Mouse (Mus musculus): ENCODE measurements around the gene Morn3. TPM values are rescaled to one million over a fixed set of nuclear protein-coding genes. Genes with fewer than 3 reads are reported as not detected.

Morn3 gene
- polyA plus RNA-seq, 1 experiment from 2014 or later, result not detected

DNA sequence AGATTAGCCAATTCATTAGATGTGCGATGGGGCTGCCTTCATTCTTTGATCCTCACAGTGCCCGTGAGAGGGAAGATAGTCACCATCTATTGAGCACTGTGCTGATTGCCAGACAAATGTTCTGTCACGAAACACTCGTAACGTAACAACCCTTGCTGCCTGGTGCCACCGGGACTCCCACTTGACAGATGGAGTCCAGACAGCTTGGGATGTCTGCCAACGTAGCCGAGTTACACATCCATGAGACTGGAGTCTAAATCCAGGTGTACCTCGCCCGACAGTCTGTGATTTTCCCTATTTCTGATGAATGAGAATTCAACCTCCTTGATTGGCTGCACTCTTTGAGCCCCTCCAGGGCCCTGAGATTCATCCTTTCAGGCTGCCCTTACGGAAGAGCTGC, 36.9 kb downstream of the Morn3 start:
- Histone ChIP-seq H3K36me3 (ENCODE audit: control insufficient read depth, insufficient read depth, low read length) (no peaks in the 10 kb centered on the region), H3K9me3 (ENCODE audit: control insufficient read depth, low read length) (no peaks in the 10 kb centered on the region), H3K9ac (ENCODE audit: low read length) (no peak overlapping the region), H3K4me2 (no peak overlapping the region), H3K27ac (ENCODE audit: low read depth, low read length) (no peak overlapping the region), H3K4me3 (ENCODE audit: low read depth, low read length) (no peak overlapping the region), H3K4me1 (ENCODE audit: control insufficient read depth, insufficient read depth, low read length) (peaks cover 3% of the 10 kb centered on the region), H3K27me3 (ENCODE audit: control insufficient read depth, insufficient read depth, low read length) (no peaks in the 10 kb centered on the region)
- DNase-seq (ENCODE audit: low spot score, missing footprints), result no peak
- no peak for ATAC-seq (ENCODE audit: low FRiP score)
- WGBS, result 90% methylated on average over 11 of the region's 11 CpGs

DNA sequence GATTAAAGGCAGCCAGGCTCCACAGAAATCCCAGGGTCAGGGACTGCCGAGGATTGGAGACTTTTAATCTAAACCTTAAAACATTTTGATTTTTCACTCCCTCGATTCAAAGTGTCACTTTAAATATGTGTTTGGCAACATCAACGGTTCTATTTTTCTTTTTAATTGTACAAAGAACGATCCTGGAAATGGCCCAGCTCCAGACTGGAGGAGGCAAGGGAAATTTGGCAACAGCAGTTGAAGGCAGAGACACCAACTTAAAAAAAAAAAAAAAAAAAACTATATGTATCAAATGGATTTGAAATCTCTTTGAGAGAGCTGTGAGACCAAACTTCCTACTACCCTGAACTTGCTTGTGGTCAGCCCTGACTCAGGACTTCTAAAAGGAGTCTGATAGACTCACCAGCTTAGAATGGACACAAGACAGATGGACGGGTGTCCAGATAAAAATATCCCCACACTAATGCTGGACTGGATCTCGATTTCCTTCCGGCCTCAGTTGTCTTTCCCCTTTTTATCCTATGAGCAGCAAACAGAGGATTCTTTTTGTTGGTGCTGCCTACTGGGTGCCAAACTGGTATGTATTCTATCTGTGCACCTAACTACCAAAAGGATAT, 37.8 kb downstream of the Morn3 start:
- Histone ChIP-seq H3K9ac (ENCODE audit: low read length) (no peak overlapping the region), H3K4me2 (no peak overlapping the region), H3K27ac (ENCODE audit: low read depth, low read length) (no peak overlapping the region), H3K27me3 (ENCODE audit: control insufficient read depth, insufficient read depth, low read length) (no peaks in the 10 kb centered on the region), H3K4me1 (ENCODE audit: control insufficient read depth, insufficient read depth, low read length) (no peaks in the 10 kb centered on the region), H3K36me3 (ENCODE audit: control insufficient read depth, insufficient read depth, low read length) (no peaks in the 10 kb centered on the region), H3K9me3 (ENCODE audit: control insufficient read depth, low read length) (no peaks in the 10 kb centered on the region), H3K4me3 (ENCODE audit: low read depth, low read length) (no peak overlapping the region)
- WGBS, result 80% methylated on average over 7 of the region's 7 CpGs
- DNase-seq (ENCODE audit: low spot score, missing footprints), result no peak
- ATAC-seq (ENCODE audit: low FRiP score), result no peak

- no peaks in the 10 kb centered on the region for H3K36me3 ChIP-seq (ENCODE audit: control insufficient read depth, insufficient read depth, low read length)
- no peak overlapping the region for H3K9ac ChIP-seq (ENCODE audit: low read length)
- 67% methylated on average over 19 of the region's 19 CpGs for whole genome bisulfite sequencing
- H3K27ac ChIP-seq (ENCODE audit: low read depth, low read length), result no peak overlapping the region
- H3K27me3 ChIP-seq (ENCODE audit: control insufficient read depth, insufficient read depth, low read length), result no peaks in the 10 kb centered on the region
- DNase-seq (ENCODE audit: low spot score, missing footprints), result no peak
- H3K4me2 ChIP-seq, result no peak overlapping the region
- H3K9me3 ChIP-seq (ENCODE audit: control insufficient read depth, low read length), result no peaks in the 10 kb centered on the region
- no peak overlapping the region for H3K4me3 ChIP-seq (ENCODE audit: low read depth, low read length)
- peaks cover 4% of the 10 kb centered on the region; the same call in 1 of the 2 replicates for H3K4me1 ChIP-seq (ENCODE audit: control insufficient read depth, insufficient read depth, low read length)
- no peak for ATAC-seq (ENCODE audit: low FRiP score)
These were observed 40.9 kb downstream of the Morn3 start for GRCm38 (mm10) chr5:123005716-123006592.

DNA sequence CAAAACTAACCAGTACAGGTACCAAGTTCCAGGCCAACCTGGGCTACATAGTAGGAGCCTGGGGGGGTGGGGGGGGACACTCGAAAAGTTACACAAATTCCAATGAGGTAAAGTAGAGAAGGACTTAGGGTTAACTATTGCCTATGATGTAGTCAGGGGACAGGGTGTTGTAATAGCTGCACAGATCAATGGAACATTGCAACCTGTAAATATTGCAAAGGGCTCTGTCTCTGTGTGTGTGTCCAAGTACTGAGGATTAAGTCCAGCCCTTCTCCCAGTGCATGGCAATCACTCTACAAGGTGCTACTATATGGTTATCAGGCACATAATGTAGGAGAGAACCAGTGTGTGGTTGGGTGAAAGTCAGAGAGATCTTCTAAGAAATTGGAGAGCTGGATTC, 45.9 kb downstream of the Morn3 start:
- H3K4me3 ChIP-seq (ENCODE audit: low read depth, low read length), result no peak overlapping the region
- no peak overlapping the region for H3K9ac ChIP-seq (ENCODE audit: low read length)
- ATAC-seq (ENCODE audit: low FRiP score), result no peak
- H3K4me2 ChIP-seq, result no peak overlapping the region
- H3K36me3 ChIP-seq (ENCODE audit: control insufficient read depth, insufficient read depth, low read length), result no peaks in the 10 kb centered on the region
- H3K4me1 ChIP-seq (ENCODE audit: control insufficient read depth, insufficient read depth, low read length), result peaks cover 4% of the 10 kb centered on the region; the same call in 1 of the 2 replicates
- H3K9me3 ChIP-seq (ENCODE audit: control insufficient read depth, low read length), result no peaks in the 10 kb centered on the region
- H3K27me3 ChIP-seq (ENCODE audit: control insufficient read depth, insufficient read depth, low read length), result no peaks in the 10 kb centered on the region
- DNase-seq (ENCODE audit: low spot score, missing footprints), result no peak
- no peak overlapping the region for H3K27ac ChIP-seq (ENCODE audit: low read depth, low read length)
- WGBS, result 60% methylated on average over 1 of the region's 1 CpGs

- Histone ChIP-seq H3K4me3 (ENCODE audit: low read depth, low read length) (no peak overlapping the region), H3K4me2 (no peak overlapping the region), H3K36me3 (ENCODE audit: control insufficient read depth, insufficient read depth, low read length) (no peaks in the 10 kb centered on the region), H3K9me3 (ENCODE audit: control insufficient read depth, low read length) (no peaks in the 10 kb centered on the region), H3K9ac (ENCODE audit: low read length) (no peak overlapping the region), H3K27me3 (ENCODE audit: control insufficient read depth, insufficient read depth, low read length) (no peaks in the 10 kb centered on the region), H3K4me1 (ENCODE audit: control insufficient read depth, insufficient read depth, low read length) (peaks cover 5% of the 10 kb centered on the region), H3K27ac (ENCODE audit: low read depth, low read length) (no peak overlapping the region)
- no peak for DNase-seq (ENCODE audit: low spot score, missing footprints)
- no peak for ATAC-seq (ENCODE audit: low FRiP score)
- WGBS, result 93% methylated on average over 18 of the region's 18 CpGs
These were observed 49.3 kb downstream of the Morn3 start for GRCm38 (mm10) chr5:122997205-122998204.

GRCm38 (mm10) chr5:122994910-122995309, 51.9 kb downstream of the Morn3 start:
- H3K27me3 ChIP-seq (ENCODE audit: control insufficient read depth, insufficient read depth, low read length), result no peaks in the 10 kb centered on the region
- H3K4me2 ChIP-seq, result 0 out of 2 replicates have a peak overlapping the region, but pooled peaks have one; percentile 3
- H3K4me1 ChIP-seq (ENCODE audit: control insufficient read depth, insufficient read depth, low read length), result peaks cover 23% of the 10 kb centered on the region
- no peaks in the 10 kb centered on the region for H3K36me3 ChIP-seq (ENCODE audit: control insufficient read depth, insufficient read depth, low read length)
- H3K4me3 ChIP-seq (ENCODE audit: low read depth, low read length), result no peak overlapping the region
- no peak overlapping the region for H3K9ac ChIP-seq (ENCODE audit: low read length)
- WGBS, result 7% methylated on average over 1 of the region's 1 CpGs
- ATAC-seq (ENCODE audit: low FRiP score) (peak; percentile 28; the same call in 1 of the 2 replicates), DNase-seq (ENCODE audit: low spot score, missing footprints) (peak; percentile 92)
- H3K9me3 ChIP-seq (ENCODE audit: control insufficient read depth, low read length), result no peaks in the 10 kb centered on the region
- H3K27ac ChIP-seq (ENCODE audit: low read depth, low read length), result no peak overlapping the region

DNA sequence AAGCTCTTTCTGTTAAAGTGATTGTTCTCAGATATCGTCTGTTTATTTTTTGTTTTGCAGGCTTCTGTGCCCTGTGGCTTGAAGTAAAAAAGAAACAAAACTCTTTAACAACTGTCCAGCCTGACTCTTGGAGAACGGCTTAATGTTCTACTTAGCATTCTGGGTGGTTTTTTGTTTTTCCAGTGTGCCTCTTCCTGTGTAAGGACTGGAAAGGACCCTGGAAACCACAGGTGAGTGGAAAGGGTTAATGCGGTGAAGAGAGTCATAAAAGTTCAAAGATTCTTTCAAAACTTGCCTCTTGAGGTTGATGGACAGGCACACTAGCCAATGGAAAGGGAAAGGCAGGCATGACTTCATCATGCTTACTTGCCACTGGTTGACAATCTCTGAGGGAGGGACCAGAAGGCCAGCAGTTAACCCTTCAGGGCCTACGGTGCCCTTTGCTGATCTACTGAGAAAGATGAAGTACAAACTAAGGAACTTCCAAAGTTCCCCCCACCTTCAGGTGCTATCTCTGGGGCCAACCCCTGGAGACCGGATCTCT, 52.4 kb downstream of the Morn3 start:
- Histone ChIP-seq H3K4me2 (0 out of 2 replicates have a peak overlapping the region, but pooled peaks have one; percentile 3), H3K4me3 (ENCODE audit: low read depth, low read length) (no peak overlapping the region), H3K36me3 (ENCODE audit: control insufficient read depth, insufficient read depth, low read length) (no peaks in the 10 kb centered on the region), H3K27me3 (ENCODE audit: control insufficient read depth, insufficient read depth, low read length) (no peaks in the 10 kb centered on the region), H3K9me3 (ENCODE audit: control insufficient read depth, low read length) (no peaks in the 10 kb centered on the region), H3K4me1 (ENCODE audit: control insufficient read depth, insufficient read depth, low read length) (peaks cover 26% of the 10 kb centered on the region), H3K9ac (ENCODE audit: low read length) (no peak overlapping the region), H3K27ac (ENCODE audit: low read depth, low read length) (no peak overlapping the region)
- DNase-seq (ENCODE audit: low spot score, missing footprints) (peak; percentile 98), ATAC-seq (ENCODE audit: low FRiP score) (peak; percentile 91)
- 10% methylated on average over 5 of the region's 5 CpGs for WGBS

- Histone ChIP-seq H3K27me3 (ENCODE audit: control insufficient read depth, insufficient read depth, low read length) (no peaks in the 10 kb centered on the region), H3K36me3 (ENCODE audit: control insufficient read depth, insufficient read depth, low read length) (no peaks in the 10 kb centered on the region), H3K27ac (ENCODE audit: low read depth, low read length) (no peak overlapping the region), H3K4me2 (no peak overlapping the region), H3K9ac (ENCODE audit: low read length) (no peak overlapping the region), H3K4me1 (ENCODE audit: control insufficient read depth, insufficient read depth, low read length) (peaks cover 26% of the 10 kb centered on the region), H3K4me3 (ENCODE audit: low read depth, low read length) (no peak overlapping the region), H3K9me3 (ENCODE audit: control insufficient read depth, low read length) (no peaks in the 10 kb centered on the region)
- no peak for ATAC-seq (ENCODE audit: low FRiP score)
- WGBS, result 62% methylated on average over 2 of the region's 2 CpGs
- no peak for DNase-seq (ENCODE audit: low spot score, missing footprints)
These were observed 53.0 kb downstream of the Morn3 start for GRCm38 (mm10) chr5:122993811-122994210.

Data from midbrain, embryonic 11.5 days (tissue).